Mouse (Mus musculus) CD8-positive naive resting alpha-beta T cell, adult 2 months (primary cell): ENCODE measurements around the gene Serpinb9d.
"Not testable (repeated sequence)": the region's sequence is repeated elsewhere in the genome, so short reads cannot be mapped to it uniquely, and the experiment has no call there.

Source experiments
- DNase-seq, 2 experiments: peaks; one replicate each; pipeline ENCODE4 v3.0.0; 2022; ENCODE audit warnings: low read depth in 2 of 2, low spot score in 2 of 2

Serpinb9d gene

GRCm38 (mm10) chr13:33192659-33193058, at the start of gene Serpinb9d:
Gene Serpinb9d, plus strand, starts transcription at chr13:33192959.
- DNase-seq = no peak

- DNase-seq = no peak
These were observed 33.1 kb upstream of the Serpinb9d start, which contains the start of gene Serpinb9c for GRCm38 (mm10) chr13:33159642-33160041. Gene Serpinb9c, minus strand, starts transcription at chr13:33159742.

GRCm38 (mm10) chr13:33190486-33190885, 2.3 kb upstream of the Serpinb9d start:
- not testable (repeated sequence) for DNase-seq

GRCm38 (mm10) chr13:33199740-33200139, 7.0 kb downstream of the Serpinb9d start:
- DNase-seq = no peak

- not testable (repeated sequence) for DNase-seq
These were observed 56.6 kb downstream of the Serpinb9d start, which contains the start of gene Serpinb9e for GRCm38 (mm10) chr13:33249312-33249711. Gene Serpinb9e, plus strand, starts transcription at chr13:33249612.
